Mouse (Mus musculus) erythroblast, embryonic 14.5 days (primary cell): ENCODE results near the gene Cftr. TPM values are rescaled to one million over a fixed set of nuclear protein-coding genes. Genes with fewer than 3 reads are reported as not detected.

Experiments
- H3K27me3 ChIP-seq: 2 replicates; pipeline ENCODE4 v1.6.1; 2012; ENCODE audit warnings: inconsistent platforms; ENCODE audit not compliant: control insufficient read depth
- H3K36me3 ChIP-seq: 2 replicates; pipeline ENCODE4 v1.6.1; 2012; ENCODE audit warnings: mild to moderate bottlenecking, inconsistent platforms; ENCODE audit not compliant: control insufficient read depth
- H3K4me1 ChIP-seq: 2 replicates; pipeline ENCODE4 v1.6.1; 2012; ENCODE audit warnings: inconsistent platforms; ENCODE audit not compliant: control insufficient read depth
- H3K4me3 ChIP-seq: replicated peaks from 2 replicates; pipeline ENCODE3; 2012; ENCODE audit warnings: moderate library complexity, mild to moderate bottlenecking, inconsistent platforms
- H3K9me3 ChIP-seq: 2 replicates; pipeline ENCODE4 v1.6.1; 2012; ENCODE audit warnings: low read length, inconsistent platforms, mixed read lengths; ENCODE audit not compliant: control insufficient read depth
- GATA1 ChIP-seq: IDR thresholded peaks from 2 replicates; pipeline ENCODE4 v1.6.1; 2012; ENCODE audit warnings: low read length, inconsistent platforms, mixed read lengths
- TAL1 ChIP-seq: IDR thresholded peaks from 3 replicates; pipeline ENCODE4 v1.6.1; 2012; ENCODE audit warnings: low read length, inconsistent platforms, mixed read lengths
- polyA plus RNA-seq: library from polyadenylated mRNA; stranded (reverse); fragments of >175 nt; gene quantifications from 2 replicates; pipeline ENCODE4 v1.2.3, GENCODE M21; 2012

The Cftr gene
- polyA plus RNA-seq, 1 experiment = not detected

DNA sequence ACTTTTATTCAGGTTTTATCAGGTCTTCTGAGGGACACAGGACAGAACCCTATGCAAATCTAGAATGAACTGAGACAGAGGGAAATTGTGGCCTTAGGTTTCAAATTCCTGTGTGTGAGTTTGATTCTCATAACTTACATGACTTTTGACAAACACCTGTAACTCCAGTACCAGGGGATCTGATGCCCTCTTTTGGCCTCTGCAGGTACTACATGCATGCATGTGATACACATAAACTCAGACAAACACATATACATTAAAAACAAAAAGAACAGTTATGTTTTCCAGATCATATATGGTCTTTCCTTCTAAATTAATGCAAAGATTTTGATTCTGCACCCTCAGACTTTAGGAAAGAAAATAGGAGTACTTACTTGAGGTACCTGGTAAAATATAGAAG is 190.5 kb downstream of the Cftr start:
- H3K27me3 ChIP-seq = no peaks in the 10 kb centered on the region

DNA sequence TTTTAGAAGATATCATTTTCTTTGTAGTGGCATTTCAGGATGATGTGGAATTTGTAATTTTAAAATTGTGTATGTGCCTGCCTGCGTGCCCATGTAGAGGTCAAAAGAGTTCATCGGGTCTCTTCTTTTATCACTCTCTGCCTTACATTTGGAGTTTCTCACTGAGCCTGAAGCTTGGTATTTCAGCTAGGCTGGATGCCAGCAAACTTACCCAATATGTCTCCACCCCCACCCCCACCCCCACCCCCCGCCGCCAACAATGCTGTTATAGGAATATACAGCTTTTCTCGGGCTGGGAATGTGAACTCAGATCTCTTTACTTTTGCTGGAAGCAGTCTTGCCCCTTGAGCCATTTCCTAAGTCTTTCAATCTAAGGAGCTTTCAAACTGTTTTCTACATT is 191.7 kb downstream of the Cftr start:
- Histone ChIP-seq H3K27me3 (no peaks in the 10 kb centered on the region), H3K9me3 (no peaks in the 10 kb centered on the region), H3K4me1 (no peaks in the 10 kb centered on the region), H3K36me3 (no peaks in the 10 kb centered on the region), H3K4me3 (no peak overlapping the region)
- TF ChIP-seq GATA1 = no peak
- no peak for TF ChIP-seq TAL1

More for the DNA sequence above, 190.5 kb downstream of the Cftr start:
- H3K4me3 ChIP-seq = no peak overlapping the region
- no peaks in the 10 kb centered on the region for H3K9me3 ChIP-seq
- no peaks in the 10 kb centered on the region for H3K36me3 ChIP-seq
- no peaks in the 10 kb centered on the region for H3K4me1 ChIP-seq
- TF ChIP-seq TAL1 (no peak), GATA1 (no peak)

DNA sequence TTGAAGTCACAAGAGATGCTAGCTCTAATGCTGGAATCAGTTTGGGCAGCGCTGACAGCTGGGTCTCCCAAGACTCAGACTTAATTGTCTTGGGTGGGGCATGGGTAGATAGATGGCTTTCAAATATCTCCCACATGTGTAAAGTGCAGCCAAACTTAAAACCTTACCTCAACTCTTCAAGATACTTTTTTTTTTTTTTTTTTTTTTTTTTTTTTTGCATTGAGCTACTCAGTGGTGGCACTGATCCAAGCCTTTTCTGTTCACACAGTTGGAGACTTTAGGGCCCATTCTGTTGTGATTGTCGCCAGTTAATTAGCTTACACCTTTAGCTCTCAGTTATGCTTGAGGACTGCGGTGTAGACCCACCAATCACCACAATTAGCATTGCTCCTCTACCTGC is 198.6 kb downstream of the Cftr start:
- Histone ChIP-seq H3K9me3 (no peaks in the 10 kb centered on the region), H3K4me1 (peaks cover 6% of the 10 kb centered on the region), H3K27me3 (no peaks in the 10 kb centered on the region), H3K36me3 (no peaks in the 10 kb centered on the region), H3K4me3 (no peak overlapping the region)
- TF ChIP-seq TAL1 (no peak; the same call in 2 of the 3 replicates), GATA1 (no peak)

DNA sequence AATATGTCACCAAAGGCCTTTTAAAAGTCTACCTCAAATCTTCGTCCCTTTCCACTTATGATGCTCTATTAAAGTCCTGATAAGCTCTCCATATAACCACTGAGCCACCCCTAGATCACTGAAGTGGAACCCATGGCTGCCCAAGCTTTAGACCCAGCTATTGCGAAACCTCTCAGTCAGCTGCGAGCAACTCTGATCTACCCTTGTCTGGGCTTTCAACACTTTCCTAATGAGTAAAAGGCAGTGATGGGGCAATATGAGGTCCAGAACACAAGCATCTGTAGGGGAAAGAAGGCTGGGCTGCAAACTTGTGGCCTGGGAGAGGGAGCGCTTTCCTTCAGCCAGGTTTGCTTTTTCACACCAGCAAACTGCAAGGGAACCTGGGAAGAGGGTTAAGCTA is 199.2 kb downstream of the Cftr start:
- Histone ChIP-seq H3K9me3 (no peaks in the 10 kb centered on the region), H3K27me3 (no peaks in the 10 kb centered on the region), H3K4me1 (peaks cover 6% of the 10 kb centered on the region), H3K4me3 (no peak overlapping the region), H3K36me3 (no peaks in the 10 kb centered on the region)
- no peak for TF ChIP-seq GATA1
- TF ChIP-seq TAL1 = no peak

Other genes starting within 250 kb of the Cftr start
- not detected in 2 replicates for gene Wnt2, start 140.1 kb upstream of the Cftr start, polyA plus RNA-seq
- gene Asz1, start 61.6 kb upstream of the Cftr start, polyA plus RNA-seq = not detected in 2 replicates